Mouse (Mus musculus): ENCODE results near the gene Ftcd.

Gene Ftcd

GRCm38 (mm10) chr10:76575374-76575773 lies at the start of gene Ftcd:
Ftcd (plus strand) TSS chr10:76575648.
- DNase-seq (ENCODE audit: extremely low read depth, insufficient read length, low spot score) = no peak

GRCm38 (mm10) chr10:76530922-76531321 lies 44.5 kb upstream of the Ftcd start:
- no peak for DNase-seq (ENCODE audit: extremely low read depth, insufficient read length, low spot score)

GRCm38 (mm10) chr10:76531375-76531774 lies 44.1 kb upstream of the Ftcd start, which contains the start of gene Lss:
Lss (plus strand) TSS chr10:76531588.
- peak; percentile 97 for DNase-seq (ENCODE audit: extremely low read depth, insufficient read length, low spot score)

GRCm38 (mm10) chr10:76531828-76532227 lies 43.6 kb upstream of the Ftcd start:
- no peak for DNase-seq (ENCODE audit: extremely low read depth, insufficient read length, low spot score)

- no peak for DNase-seq (ENCODE audit: extremely low read depth, insufficient read length, low spot score)
Measured at GRCm38 (mm10) chr10:76535526-76535925, 39.9 kb upstream of the Ftcd start.

GRCm38 (mm10) chr10:76537619-76538018 lies 37.8 kb upstream of the Ftcd start:
- DNase-seq (ENCODE audit: extremely low read depth, insufficient read length, low spot score) = no peak

GRCm38 (mm10) chr10:76541336-76542085 lies 33.9 kb upstream of the Ftcd start:
- DNase-seq (ENCODE audit: extremely low read depth, insufficient read length, low spot score) = no peak

- DNase-seq (ENCODE audit: extremely low read depth, insufficient read length, low spot score) = no peak
Measured at GRCm38 (mm10) chr10:76542636-76543375, 32.6 kb upstream of the Ftcd start.

- no peak for DNase-seq (ENCODE audit: extremely low read depth, insufficient read length, low spot score)
Measured at GRCm38 (mm10) chr10:76546566-76546965, 28.9 kb upstream of the Ftcd start.

- DNase-seq (ENCODE audit: extremely low read depth, insufficient read length, low spot score) = no peak
Measured at GRCm38 (mm10) chr10:76548218-76548617, 27.2 kb upstream of the Ftcd start.

GRCm38 (mm10) chr10:76550458-76550857 lies 25.0 kb upstream of the Ftcd start:
- DNase-seq (ENCODE audit: extremely low read depth, insufficient read length, low spot score) = no peak

GRCm38 (mm10) chr10:76551556-76551955 lies 23.9 kb upstream of the Ftcd start:
- DNase-seq (ENCODE audit: extremely low read depth, insufficient read length, low spot score) = no peak

GRCm38 (mm10) chr10:76554061-76554460 lies 21.4 kb upstream of the Ftcd start:
- no peak for DNase-seq (ENCODE audit: extremely low read depth, insufficient read length, low spot score)

- no peak for DNase-seq (ENCODE audit: extremely low read depth, insufficient read length, low spot score)
Measured at GRCm38 (mm10) chr10:76561972-76562371, 13.5 kb upstream of the Ftcd start, which contains the start of gene Spatc1l. Spatc1l (plus strand) TSS chr10:76562272.

- no peak for DNase-seq (ENCODE audit: extremely low read depth, insufficient read length, low spot score)
Measured at GRCm38 (mm10) chr10:76569996-76570685, 5.3 kb upstream of the Ftcd start.

- no peak for DNase-seq (ENCODE audit: extremely low read depth, insufficient read length, low spot score)
Measured at GRCm38 (mm10) chr10:76571070-76571469, 4.4 kb upstream of the Ftcd start.

- no peak for DNase-seq (ENCODE audit: extremely low read depth, insufficient read length, low spot score)
Measured at GRCm38 (mm10) chr10:76572151-76572550, 3.3 kb upstream of the Ftcd start.

GRCm38 (mm10) chr10:76576920-76577319 lies 1.5 kb downstream of the Ftcd start:
- no peak for DNase-seq (ENCODE audit: extremely low read depth, insufficient read length, low spot score)

GRCm38 (mm10) chr10:76584138-76584537 lies 8.7 kb downstream of the Ftcd start:
- DNase-seq (ENCODE audit: extremely low read depth, insufficient read length, low spot score) = no peak

- no peak for DNase-seq (ENCODE audit: extremely low read depth, insufficient read length, low spot score)
Measured at GRCm38 (mm10) chr10:76586190-76586589, 10.7 kb downstream of the Ftcd start.

- no peak for DNase-seq (ENCODE audit: extremely low read depth, insufficient read length, low spot score)
Measured at GRCm38 (mm10) chr10:76590197-76590596, 14.7 kb downstream of the Ftcd start.
